Mouse (Mus musculus) E14TG2a.4 (cell line): ENCODE measurements around the gene Olfr70.

Experiments
- H3K27me3 ChIP-seq: 2 replicates; pipeline ENCODE4 v1.6.1; 2014; ENCODE audit warnings: low read length, control low read depth; ENCODE audit not compliant: insufficient read depth
- H3K36me3 ChIP-seq: 2 replicates; pipeline ENCODE4 v1.6.1; 2014; ENCODE audit warnings: low read length, control low read depth; ENCODE audit not compliant: insufficient read depth
- H3K4me1 ChIP-seq: replicated peaks from 2 replicates; pipeline ENCODE4 v1.6.1; 2014; ENCODE audit warnings: low read depth, low read length, control low read depth
- H3K4me3 ChIP-seq: replicated peaks from 2 replicates; pipeline ENCODE4 v1.5.1; 2014; ENCODE audit warnings: mild to moderate bottlenecking, low read length
- H3K9me3 ChIP-seq: 2 replicates; pipeline ENCODE4 v1.6.1; 2014; ENCODE audit warnings: low read length, control low read depth
- CTCF ChIP-seq: conservative IDR thresholded peaks from 2 replicates; pipeline ENCODE4 v1.5.1; 2014; ENCODE audit warnings: low read length
- NANOG ChIP-seq: IDR thresholded peaks from 2 replicates; pipeline ENCODE4 v1.6.1; 2014; ENCODE audit warnings: borderline replicate concordance, low read length, mixed read lengths
- POU5F1 ChIP-seq: IDR thresholded peaks from 2 replicates; pipeline ENCODE4 v1.6.1; 2014; ENCODE audit warnings: low read length, borderline replicate concordance

Olfr70 gene

DNA sequence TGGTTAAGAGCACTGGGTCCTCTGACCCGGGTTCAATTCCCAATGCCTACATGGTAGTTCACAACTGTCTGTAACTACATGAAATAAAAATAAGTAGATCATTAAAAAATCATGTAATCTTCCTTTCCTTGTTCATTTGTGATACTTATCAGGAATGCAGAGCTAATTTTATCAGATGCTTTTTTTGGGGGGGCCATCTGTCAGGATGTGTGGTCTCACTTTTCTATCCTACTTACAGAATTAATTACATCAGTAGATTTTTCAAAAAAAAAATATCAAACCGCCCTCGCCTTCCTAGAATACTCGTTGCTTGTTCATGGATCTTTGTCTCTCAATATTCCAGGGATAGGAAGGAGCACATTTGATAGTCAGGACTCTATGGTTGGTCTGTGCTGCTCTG lies 21.6 kb upstream of the Olfr70 start:
- H3K4me3 ChIP-seq: no peak overlapping the region
- peaks cover 8% of the 10 kb centered on the region for H3K4me1 ChIP-seq
- H3K27me3 ChIP-seq: no peaks in the 10 kb centered on the region
- H3K36me3 ChIP-seq: no peaks in the 10 kb centered on the region
- TF ChIP-seq NANOG (no peak), POU5F1 (no peak), CTCF (no peak)
- H3K9me3 ChIP-seq: peaks cover 4% of the 10 kb centered on the region; the same call in 1 of the 2 replicates

DNA sequence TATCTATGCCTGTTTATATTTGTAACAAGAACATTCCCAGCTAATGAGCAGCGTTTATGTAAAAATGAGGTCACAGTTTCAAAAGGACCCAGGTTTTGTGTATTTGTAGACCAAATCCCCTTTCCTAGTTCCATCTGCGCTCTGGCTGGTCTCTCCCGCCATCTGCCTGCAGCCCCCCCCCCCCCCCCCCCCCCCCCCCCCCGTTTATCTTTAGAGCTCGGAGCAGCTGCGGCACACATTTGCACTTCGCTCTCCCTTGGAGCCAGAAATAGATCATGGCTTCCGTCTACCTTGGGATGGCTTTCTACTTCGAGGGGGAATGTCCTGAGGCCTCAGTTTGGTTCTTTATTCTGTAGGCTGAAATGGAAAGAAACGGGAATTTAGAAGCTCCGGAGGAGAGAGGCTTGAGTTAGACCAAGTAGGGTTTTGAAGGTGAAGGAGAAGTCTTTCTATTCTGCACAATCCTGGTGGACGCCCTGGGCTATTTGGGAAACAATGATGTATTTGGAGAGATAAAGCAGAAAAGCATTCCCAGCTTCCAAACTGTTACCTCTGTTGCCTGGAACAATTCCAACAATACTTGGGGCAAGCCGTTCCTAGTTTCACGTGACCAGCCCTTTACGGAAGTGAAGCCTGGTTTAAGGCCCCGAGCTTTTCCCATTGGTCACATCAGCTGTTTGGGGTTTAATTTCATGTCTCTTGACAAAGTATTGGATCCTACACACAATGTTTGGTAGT lies 20.1 kb upstream of the Olfr70 start:
- Histone ChIP-seq H3K27me3 (no peaks in the 10 kb centered on the region), H3K9me3 (peaks cover 4% of the 10 kb centered on the region; the same call in 1 of the 2 replicates), H3K4me3 (no peak overlapping the region), H3K4me1 (no peaks in the 10 kb centered on the region), H3K36me3 (no peaks in the 10 kb centered on the region)
- TF ChIP-seq POU5F1: no peak

DNA sequence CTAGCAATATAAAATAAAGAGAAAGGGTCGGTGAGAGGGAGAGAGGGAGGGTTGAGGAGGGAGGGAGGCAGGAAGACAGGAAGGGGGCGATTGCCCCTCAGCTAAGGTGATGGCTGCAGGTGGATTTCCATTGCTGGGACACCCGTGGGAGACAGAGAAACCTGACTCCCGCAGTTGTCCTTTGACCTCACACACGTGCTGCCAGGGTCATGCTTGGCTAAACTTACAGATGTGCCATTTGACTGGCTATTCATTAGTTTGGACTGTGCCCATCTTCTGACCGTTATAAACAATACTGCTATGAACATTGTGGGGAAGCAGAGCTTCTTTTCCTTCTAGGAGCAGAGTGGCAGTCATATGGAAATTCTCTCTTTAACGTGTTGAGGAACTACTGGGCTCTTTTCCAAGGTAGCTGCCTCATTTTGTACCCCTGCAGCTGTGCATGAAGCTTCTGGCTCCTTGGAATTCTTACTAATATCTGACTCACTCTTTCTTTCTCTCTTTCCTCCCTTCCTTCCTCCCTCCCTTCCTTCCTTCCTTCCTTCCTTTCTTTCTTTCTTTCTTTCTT lies 13.1 kb upstream of the Olfr70 start:
- TF ChIP-seq CTCF (no peak), POU5F1 (no peak), NANOG (no peak)
- Histone ChIP-seq H3K4me1 (no peaks in the 10 kb centered on the region), H3K4me3 (no peak overlapping the region), H3K27me3 (peaks cover 22% of the 10 kb centered on the region), H3K36me3 (no peaks in the 10 kb centered on the region), H3K9me3 (peaks cover 4% of the 10 kb centered on the region; the same call in 1 of the 2 replicates)

DNA sequence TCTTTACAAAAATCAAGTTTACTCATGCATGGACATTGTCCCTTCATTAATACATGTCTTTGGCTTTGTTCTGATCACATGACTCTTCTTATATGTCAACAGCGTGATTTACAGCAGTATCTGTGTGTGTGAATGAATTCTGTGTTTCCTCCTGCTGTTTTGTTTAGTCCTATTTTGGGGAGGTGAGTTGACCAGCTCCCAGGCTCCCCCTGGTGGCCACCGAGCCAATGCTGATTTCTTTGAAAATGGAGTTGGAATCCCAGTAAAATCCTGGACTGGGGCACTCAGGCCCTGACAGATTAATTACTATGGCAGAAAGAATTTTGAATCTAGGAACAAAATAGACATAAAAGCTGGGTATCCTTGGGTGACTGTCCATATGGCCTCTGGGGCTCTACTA lies 11.2 kb upstream of the Olfr70 start:
- Histone ChIP-seq H3K27me3 (peaks cover 35% of the 10 kb centered on the region), H3K36me3 (no peaks in the 10 kb centered on the region), H3K9me3 (no peaks in the 10 kb centered on the region), H3K4me3 (no peak overlapping the region), H3K4me1 (no peaks in the 10 kb centered on the region)
- no peak for TF ChIP-seq POU5F1
- peak; percentile 85 for TF ChIP-seq CTCF
- TF ChIP-seq NANOG: no peak

DNA sequence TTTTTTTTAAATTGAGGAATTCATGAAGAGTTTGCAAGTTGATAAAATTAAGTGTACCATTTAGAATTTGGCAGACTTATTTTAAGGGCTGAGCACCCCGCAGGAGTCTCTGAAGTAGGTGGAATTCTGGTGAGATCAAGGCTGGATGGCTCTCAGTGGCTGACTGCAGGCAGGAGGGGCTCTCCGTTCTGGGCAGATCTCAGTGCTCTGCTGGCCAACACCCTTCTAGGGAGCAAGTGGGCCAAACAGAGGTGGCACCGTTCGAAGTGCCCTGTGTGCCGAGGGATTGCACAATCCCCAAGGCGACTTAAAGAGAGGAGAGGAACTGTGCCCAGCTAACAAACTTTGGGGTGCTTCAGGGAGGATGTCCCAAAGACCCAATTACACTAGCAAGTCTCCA lies 9.3 kb upstream of the Olfr70 start, which contains the start of gene Olfr71:
Olfr71 (minus strand) TSS at position 387 of the 400 bp plus-strand sequence.
- no peaks in the 10 kb centered on the region for H3K9me3 ChIP-seq
- TF ChIP-seq POU5F1 (no peak), CTCF (no peak), NANOG (no peak)
- no peaks in the 10 kb centered on the region for H3K36me3 ChIP-seq
- H3K4me3 ChIP-seq: no peak within 1 kb of the TSS
- H3K4me1 ChIP-seq: no peaks in the 10 kb centered on the region
- peaks cover 46% of the 10 kb centered on the region for H3K27me3 ChIP-seq

DNA sequence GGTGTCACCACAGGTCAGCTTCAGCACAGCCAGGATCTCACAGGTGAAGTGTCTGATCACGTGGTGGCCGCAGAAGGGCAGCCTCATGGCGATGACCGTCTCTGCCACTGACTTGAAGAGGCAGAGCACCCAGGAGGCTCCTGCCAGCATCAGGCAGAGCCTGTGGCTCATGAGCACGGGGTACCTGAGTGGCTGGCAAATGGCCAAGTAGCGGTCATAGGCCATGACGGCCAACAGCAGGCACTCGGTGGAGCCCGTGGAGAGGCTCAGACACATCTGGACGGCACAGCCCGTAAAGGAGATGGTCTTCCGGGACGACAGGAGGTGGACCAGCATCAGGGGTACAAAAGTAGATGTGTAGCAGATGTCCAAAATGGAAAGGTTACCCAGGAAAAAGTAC lies 5.4 kb upstream of the Olfr70 start:
- Histone ChIP-seq H3K4me3 (no peak overlapping the region), H3K4me1 (no peaks in the 10 kb centered on the region), H3K27me3 (peaks cover 47% of the 10 kb centered on the region), H3K36me3 (no peaks in the 10 kb centered on the region), H3K9me3 (no peaks in the 10 kb centered on the region)
- TF ChIP-seq NANOG: no peak
- no peak for TF ChIP-seq POU5F1
- TF ChIP-seq CTCF: no peak

DNA sequence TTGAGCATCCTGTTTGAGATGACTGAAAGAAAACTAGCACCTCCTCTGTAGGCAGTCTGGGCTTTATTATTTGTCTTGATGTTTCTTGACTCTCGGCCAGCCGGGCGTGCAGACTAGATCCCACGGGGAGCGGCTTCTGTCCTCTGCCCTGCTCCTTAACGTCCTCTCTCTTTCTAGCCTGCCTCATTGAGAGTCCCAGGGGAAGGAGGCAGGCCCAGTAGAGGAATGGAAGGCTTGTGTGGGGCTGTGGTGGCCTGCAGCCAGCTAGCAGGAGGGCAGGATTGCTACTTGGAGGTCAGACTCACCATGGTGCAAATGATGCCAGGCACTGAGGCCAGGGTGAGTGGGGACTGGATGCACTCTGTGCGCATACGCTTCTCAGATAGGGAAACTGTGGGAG lies 3.2 kb upstream of the Olfr70 start:
- no peaks in the 10 kb centered on the region for H3K36me3 ChIP-seq
- H3K9me3 ChIP-seq: no peaks in the 10 kb centered on the region
- H3K4me3 ChIP-seq: no peak overlapping the region
- peaks cover 35% of the 10 kb centered on the region for H3K27me3 ChIP-seq
- no peaks in the 10 kb centered on the region for H3K4me1 ChIP-seq
- TF ChIP-seq NANOG (no peak), POU5F1 (no peak), CTCF (no peak)

DNA sequence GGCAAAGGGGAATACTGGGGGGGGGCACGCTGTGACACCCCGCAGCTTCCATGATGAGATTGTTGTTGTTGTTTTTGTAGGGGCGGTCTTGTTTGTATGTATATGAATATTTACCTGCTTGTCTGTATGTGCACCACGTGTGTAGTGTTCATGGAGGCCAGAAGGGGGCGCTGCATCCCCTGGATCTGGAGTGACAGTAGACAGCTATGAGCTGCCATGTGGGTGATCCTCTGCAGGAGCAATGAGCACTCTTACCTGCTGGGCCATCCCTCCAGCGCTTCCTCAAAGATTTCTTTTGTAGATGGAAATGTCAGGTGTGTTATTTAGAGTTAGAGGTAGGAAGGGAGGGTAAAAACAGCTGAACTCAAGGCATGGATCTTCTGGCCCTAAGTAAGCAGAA lies 2.8 kb upstream of the Olfr70 start:
- peak; percentile 85 for TF ChIP-seq CTCF
- TF ChIP-seq POU5F1: no peak
- Histone ChIP-seq H3K36me3 (no peaks in the 10 kb centered on the region), H3K9me3 (no peaks in the 10 kb centered on the region), H3K4me1 (no peaks in the 10 kb centered on the region), H3K4me3 (no peak overlapping the region), H3K27me3 (peaks cover 33% of the 10 kb centered on the region)

DNA sequence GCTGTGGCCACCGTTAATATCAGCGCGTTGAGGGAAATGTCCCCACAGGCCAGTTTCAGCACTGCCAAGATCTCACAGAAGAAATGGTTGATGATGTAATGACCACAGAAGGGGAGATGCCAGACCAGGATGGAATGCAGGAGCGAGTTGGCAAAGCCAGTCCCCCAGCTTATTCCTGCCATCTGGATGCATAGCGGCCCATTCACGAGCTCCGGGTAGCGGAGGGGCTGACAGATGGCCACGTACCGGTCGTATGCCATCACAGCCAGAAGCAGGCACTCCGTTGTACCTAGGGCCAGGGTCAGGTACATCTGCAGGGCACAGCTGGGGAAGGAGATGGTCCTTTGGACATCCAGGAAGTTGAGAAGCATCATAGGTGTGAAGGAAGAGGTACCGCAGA lies 4.0 kb downstream of the Olfr70 start:
- peaks cover 18% of the 10 kb centered on the region for H3K4me1 ChIP-seq
- peaks cover 25% of the 10 kb centered on the region for H3K27me3 ChIP-seq
- H3K36me3 ChIP-seq: no peaks in the 10 kb centered on the region
- no peak for TF ChIP-seq NANOG
- no peak for TF ChIP-seq POU5F1
- TF ChIP-seq CTCF: no peak
- no peak overlapping the region for H3K4me3 ChIP-seq
- peaks cover 8% of the 10 kb centered on the region for H3K9me3 ChIP-seq
